Mouse (Mus musculus): ENCODE data around the gene Emilin2. TPM values are rescaled to one million over a fixed set of nuclear protein-coding genes. Genes with fewer than 3 reads are reported as not detected.
A peak's percentile ranks its signal among the peaks of the same experiment; 100 is the strongest.
"Not testable (repeated sequence)": the region's sequence is repeated elsewhere in the genome, so short reads cannot be mapped to it uniquely, and the experiment has no call there.

Gene Emilin2
- 20.2 and 26.3 TPM in 2 replicates for polyA plus RNA-seq (2016; fragmentation: Nextera tagmentation; extraction: Ambion mirVana)

GRCm38 (mm10) chr17:71311340-71312171 is at the start of gene Emilin2:
Emilin2 (minus strand) TSS chr17:71311978.
- DNase-seq (ENCODE audit: low spot score): peak; percentile 50
- Histone ChIP-seq H3K4me3 (peak within 1 kb of the TSS; percentile 85), H3K27ac (peak within 1 kb of the TSS; percentile 92), H3K27me3 (ENCODE audit: insufficient read depth, poor library complexity, severe bottlenecking) (peaks cover 10% of the 10 kb centered on the region; the same call in 1 of the 2 replicates), H3K4me1 (replicated peaks) (peaks cover 34% of the 10 kb centered on the region), H3K36me3 (no peaks in the 10 kb centered on the region), H3K9me3 (no peaks in the 10 kb centered on the region)
- WGBS: 8% methylated on average over 20 of the region's 20 CpGs

- H3K36me3 ChIP-seq: peaks cover 96% of the 10 kb centered on the region
- H3K27ac ChIP-seq: no peak overlapping the region
- no peaks in the 10 kb centered on the region for H3K9me3 ChIP-seq
- DNase-seq (ENCODE audit: low spot score): no peak
- H3K4me1 ChIP-seq (replicated peaks): no peaks in the 10 kb centered on the region
- no peak overlapping the region for H3K4me3 ChIP-seq
- H3K27me3 ChIP-seq (ENCODE audit: insufficient read depth, poor library complexity, severe bottlenecking): no peaks in the 10 kb centered on the region
- WGBS: 92% methylated on average over 3 of the region's 3 CpGs
These were observed 43.7 kb upstream of the Emilin2 start for GRCm38 (mm10) chr17:71355526-71355925.

GRCm38 (mm10) chr17:71354205-71354604 is 42.4 kb upstream of the Emilin2 start:
- WGBS: 94% methylated on average over 11 of the region's 11 CpGs
- no peak for DNase-seq (ENCODE audit: low spot score)
- H3K27ac ChIP-seq: no peak overlapping the region
- H3K9me3 ChIP-seq: no peaks in the 10 kb centered on the region
- no peaks in the 10 kb centered on the region for H3K4me1 ChIP-seq (replicated peaks)
- peaks cover 96% of the 10 kb centered on the region for H3K36me3 ChIP-seq
- H3K27me3 ChIP-seq (ENCODE audit: insufficient read depth, poor library complexity, severe bottlenecking): no peaks in the 10 kb centered on the region
- no peak overlapping the region for H3K4me3 ChIP-seq

GRCm38 (mm10) chr17:71348188-71348587 is 36.4 kb upstream of the Emilin2 start:
- 84% methylated on average over 3 of the region's 3 CpGs for whole genome bisulfite sequencing
- Histone ChIP-seq H3K4me1 (replicated peaks) (no peaks in the 10 kb centered on the region), H3K27me3 (ENCODE audit: insufficient read depth, poor library complexity, severe bottlenecking) (no peaks in the 10 kb centered on the region), H3K9me3 (no peaks in the 10 kb centered on the region), H3K27ac (no peak overlapping the region), H3K36me3 (peaks cover 99% of the 10 kb centered on the region), H3K4me3 (no peak overlapping the region)
- no peak for DNase-seq (ENCODE audit: low spot score)

- no peaks in the 10 kb centered on the region for H3K9me3 ChIP-seq
- no peak for DNase-seq (ENCODE audit: low spot score)
- 84% methylated on average over 3 of the region's 3 CpGs for WGBS
- peaks cover 59% of the 10 kb centered on the region for H3K36me3 ChIP-seq
- H3K4me1 ChIP-seq (replicated peaks): no peaks in the 10 kb centered on the region
- H3K4me3 ChIP-seq: no peak overlapping the region
- H3K27me3 ChIP-seq (ENCODE audit: insufficient read depth, poor library complexity, severe bottlenecking): no peaks in the 10 kb centered on the region
- no peak overlapping the region for H3K27ac ChIP-seq
These were observed 30.2 kb upstream of the Emilin2 start for GRCm38 (mm10) chr17:71342006-71342405.

- no peaks in the 10 kb centered on the region for H3K9me3 ChIP-seq
- DNase-seq (ENCODE audit: low spot score): no peak
- no peak overlapping the region for H3K27ac ChIP-seq
- 93% methylated on average over 6 of the region's 6 CpGs for WGBS
- H3K4me3 ChIP-seq: no peak overlapping the region
- peaks cover 27% of the 10 kb centered on the region for H3K36me3 ChIP-seq
- H3K27me3 ChIP-seq (ENCODE audit: insufficient read depth, poor library complexity, severe bottlenecking): no peaks in the 10 kb centered on the region
- no peaks in the 10 kb centered on the region for H3K4me1 ChIP-seq (replicated peaks)
These were observed 26.8 kb upstream of the Emilin2 start for GRCm38 (mm10) chr17:71338627-71339026.

GRCm38 (mm10) chr17:71337546-71337945 is 25.8 kb upstream of the Emilin2 start:
- no peaks in the 10 kb centered on the region for H3K4me1 ChIP-seq (replicated peaks)
- H3K4me3 ChIP-seq: no peak overlapping the region
- H3K9me3 ChIP-seq: no peaks in the 10 kb centered on the region
- DNase-seq (ENCODE audit: low spot score): no peak
- WGBS: 95% methylated on average over 9 of the region's 9 CpGs
- H3K27ac ChIP-seq: no peak overlapping the region
- peaks cover 16% of the 10 kb centered on the region for H3K36me3 ChIP-seq
- H3K27me3 ChIP-seq (ENCODE audit: insufficient read depth, poor library complexity, severe bottlenecking): no peaks in the 10 kb centered on the region

- Histone ChIP-seq H3K4me1 (replicated peaks) (no peaks in the 10 kb centered on the region), H3K9me3 (no peaks in the 10 kb centered on the region), H3K4me3 (no peak overlapping the region), H3K27me3 (ENCODE audit: insufficient read depth, poor library complexity, severe bottlenecking) (no peaks in the 10 kb centered on the region), H3K27ac (no peak overlapping the region), H3K36me3 (peaks cover 6% of the 10 kb centered on the region; the same call in 1 of the 2 replicates)
- WGBS: 76% methylated on average over 8 of the region's 8 CpGs
- no peak for DNase-seq (ENCODE audit: low spot score)
These were observed 24.6 kb upstream of the Emilin2 start for GRCm38 (mm10) chr17:71336421-71336820.

- WGBS: 79% methylated on average over 15 of the region's 15 CpGs
- H3K27me3 ChIP-seq (ENCODE audit: insufficient read depth, poor library complexity, severe bottlenecking): no peaks in the 10 kb centered on the region
- no peak for DNase-seq (ENCODE audit: low spot score)
- H3K4me3 ChIP-seq: no peak overlapping the region
- no peaks in the 10 kb centered on the region for H3K4me1 ChIP-seq (replicated peaks)
- no peaks in the 10 kb centered on the region for H3K9me3 ChIP-seq
- no peak overlapping the region for H3K27ac ChIP-seq
- H3K36me3 ChIP-seq: no peaks in the 10 kb centered on the region
These were observed 20.5 kb upstream of the Emilin2 start for GRCm38 (mm10) chr17:71332298-71332697.

GRCm38 (mm10) chr17:71320731-71321130 is 9.0 kb upstream of the Emilin2 start:
- H3K27ac ChIP-seq; DNase-seq (ENCODE audit: low spot score); H3K4me3 ChIP-seq; H3K9me3 ChIP-seq; H3K27me3 ChIP-seq (ENCODE audit: insufficient read depth, poor library complexity, severe bottlenecking); H3K36me3 ChIP-seq; H3K4me1 ChIP-seq (replicated peaks): not testable (repeated sequence)
- WGBS: 89% methylated on average over 8 of the region's 8 CpGs

- no peaks in the 10 kb centered on the region for H3K4me1 ChIP-seq (replicated peaks)
- no peak overlapping the region for H3K4me3 ChIP-seq
- H3K27ac ChIP-seq: no peak overlapping the region
- no peaks in the 10 kb centered on the region for H3K27me3 ChIP-seq (ENCODE audit: insufficient read depth, poor library complexity, severe bottlenecking)
- no peak for DNase-seq (ENCODE audit: low spot score)
- WGBS: 94% methylated on average over 3 of the region's 3 CpGs
- no peaks in the 10 kb centered on the region for H3K36me3 ChIP-seq
- H3K9me3 ChIP-seq: no peaks in the 10 kb centered on the region
These were observed 7.6 kb upstream of the Emilin2 start for GRCm38 (mm10) chr17:71319361-71319760.

- Histone ChIP-seq H3K36me3 (no peaks in the 10 kb centered on the region), H3K4me1 (replicated peaks) (no peaks in the 10 kb centered on the region; the same call in 1 of the 2 replicates), H3K27ac (no peak overlapping the region), H3K9me3 (no peaks in the 10 kb centered on the region), H3K27me3 (ENCODE audit: insufficient read depth, poor library complexity, severe bottlenecking) (no peaks in the 10 kb centered on the region), H3K4me3 (no peak overlapping the region)
- 95% methylated on average over 4 of the region's 4 CpGs for WGBS
- DNase-seq (ENCODE audit: low spot score): no peak
These were observed 5.8 kb upstream of the Emilin2 start for GRCm38 (mm10) chr17:71317571-71317970.

- Histone ChIP-seq H3K9me3 (no peaks in the 10 kb centered on the region), H3K4me3 (no peak overlapping the region), H3K27me3 (ENCODE audit: insufficient read depth, poor library complexity, severe bottlenecking) (peaks cover 8% of the 10 kb centered on the region; the same call in 1 of the 2 replicates), H3K36me3 (no peaks in the 10 kb centered on the region), H3K4me1 (replicated peaks) (peaks cover 24% of the 10 kb centered on the region), H3K27ac (no peak overlapping the region)
- WGBS: 82% methylated on average over 4 of the region's 4 CpGs
- DNase-seq (ENCODE audit: low spot score): no peak
These were observed 2.5 kb upstream of the Emilin2 start for GRCm38 (mm10) chr17:71314315-71314714.
